Mouse (Mus musculus): ENCODE measurements around the gene Prss21.

Gene Prss21

GRCm38 (mm10) chr17:23867756-23868155 lies at the start of gene Prss21:
Gene Prss21, plus strand, starts transcription at chr17:23868056.
- no peak for DNase-seq (ENCODE audit: low read depth, low spot score)

- no peak for DNase-seq (ENCODE audit: low read depth, low spot score)
These were observed 49.3 kb upstream of the Prss21 start for GRCm38 (mm10) chr17:23818579-23818978.

- no peak for DNase-seq (ENCODE audit: low read depth, low spot score)
These were observed 48.6 kb upstream of the Prss21 start for GRCm38 (mm10) chr17:23819235-23819634.

- DNase-seq (ENCODE audit: low read depth, low spot score): no peak
These were observed 47.1 kb upstream of the Prss21 start for GRCm38 (mm10) chr17:23820731-23821130.

GRCm38 (mm10) chr17:23822094-23822493 lies 45.8 kb upstream of the Prss21 start:
- DNase-seq (ENCODE audit: low read depth, low spot score): no peak

- no peak for DNase-seq (ENCODE audit: low read depth, low spot score)
These were observed 44.8 kb upstream of the Prss21 start for GRCm38 (mm10) chr17:23823018-23823417.

- DNase-seq (ENCODE audit: low read depth, low spot score): no peak
These were observed 44.2 kb upstream of the Prss21 start for GRCm38 (mm10) chr17:23823614-23824013.

- DNase-seq (ENCODE audit: low read depth, low spot score): no peak
These were observed 42.3 kb upstream of the Prss21 start for GRCm38 (mm10) chr17:23825591-23825990.

- no peak for DNase-seq (ENCODE audit: low read depth, low spot score)
These were observed 39.4 kb upstream of the Prss21 start for GRCm38 (mm10) chr17:23828271-23829001.

- DNase-seq (ENCODE audit: low read depth, low spot score): no peak
These were observed 38.7 kb upstream of the Prss21 start, which contains the start of gene Elob for GRCm38 (mm10) chr17:23829064-23829619. Gene Elob, minus strand, starts transcription at chr17:23829136.

- no peak for DNase-seq (ENCODE audit: low read depth, low spot score)
These were observed 36.7 kb upstream of the Prss21 start for GRCm38 (mm10) chr17:23831201-23831600.

GRCm38 (mm10) chr17:23836006-23836575 lies 31.8 kb upstream of the Prss21 start, which contains the start of gene Prss33:
Gene Prss33, minus strand, starts transcription at chr17:23836056.
- no peak for DNase-seq (ENCODE audit: low read depth, low spot score)

GRCm38 (mm10) chr17:23841145-23841544 lies 26.7 kb upstream of the Prss21 start:
- DNase-seq (ENCODE audit: low read depth, low spot score): no peak

GRCm38 (mm10) chr17:23843141-23843811 lies 24.6 kb upstream of the Prss21 start:
- DNase-seq (ENCODE audit: low read depth, low spot score): no peak

- DNase-seq (ENCODE audit: low read depth, low spot score): no peak
These were observed 24.0 kb upstream of the Prss21 start, which contains the start of the genes Prss32 and Prss41 for GRCm38 (mm10) chr17:23843812-23844273. Gene Prss32, plus strand, starts transcription at chr17:23843855. Gene Prss41, minus strand, starts transcription at chr17:23844172.

- DNase-seq (ENCODE audit: low read depth, low spot score): no peak
These were observed 17.8 kb upstream of the Prss21 start for GRCm38 (mm10) chr17:23850028-23850427.

GRCm38 (mm10) chr17:23850853-23851749 lies 16.8 kb upstream of the Prss21 start:
- DNase-seq (ENCODE audit: low read depth, low spot score): no peak

GRCm38 (mm10) chr17:23853292-23853691 lies 14.6 kb upstream of the Prss21 start:
- DNase-seq (ENCODE audit: low read depth, low spot score): no peak

GRCm38 (mm10) chr17:23854229-23854765 lies 13.6 kb upstream of the Prss21 start:
- no peak for DNase-seq (ENCODE audit: low read depth, low spot score)

GRCm38 (mm10) chr17:23857193-23857592 lies 10.7 kb upstream of the Prss21 start:
- no peak for DNase-seq (ENCODE audit: low read depth, low spot score)

GRCm38 (mm10) chr17:23857913-23858312 lies 9.9 kb upstream of the Prss21 start:
- no peak for DNase-seq (ENCODE audit: low read depth, low spot score)
